Mouse (Mus musculus) urinary bladder, adult 2 months (tissue): Measurements from ENCODE around the gene Prm3. TPM values are rescaled to one million over a fixed set of nuclear protein-coding genes. Genes with fewer than 3 reads are reported as not detected.

Experiments used
- DNase-seq: peaks from one replicate; pipeline ENCODE4 v3.0.0; 2022; ENCODE audit warnings: low spot score
- polyA plus RNA-seq: library from polyadenylated mRNA; depleted of rRNA; stranded (reverse); fragments of >200 nt; gene quantifications from 2 replicates; pipeline ENCODE4 v1.2.3, GENCODE M21; 2012; rRNA removed

The Prm3 gene
- not detected in 2 replicates for polyA plus RNA-seq

GRCm38 (mm10) chr16:10790702-10791101, at the start of gene Prm3:
TSS of gene Prm3 (minus strand) at chr16:10790914.
- no peak for DNase-seq

DNA sequence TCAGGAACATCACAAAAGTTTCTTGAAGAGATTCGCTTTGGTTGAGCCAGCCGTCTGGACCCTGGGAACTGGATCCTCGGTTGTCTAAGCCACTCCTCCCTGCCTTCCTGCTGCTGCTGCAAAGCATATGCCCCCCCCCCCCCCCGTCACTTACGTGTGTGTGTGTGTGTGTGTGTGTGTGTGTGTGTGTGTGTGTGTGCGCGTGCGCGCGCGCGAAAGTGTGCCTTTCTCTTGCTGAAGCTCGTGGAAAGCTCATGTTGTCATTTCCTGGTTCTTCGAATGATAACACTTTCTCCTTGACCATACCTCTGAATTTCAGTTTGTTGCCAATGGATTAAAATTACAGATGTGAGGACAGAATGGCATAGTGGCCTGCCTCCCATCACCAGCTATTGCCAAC, 49.3 kb upstream of the Prm3 start:
- DNase-seq, result no peak

DNA sequence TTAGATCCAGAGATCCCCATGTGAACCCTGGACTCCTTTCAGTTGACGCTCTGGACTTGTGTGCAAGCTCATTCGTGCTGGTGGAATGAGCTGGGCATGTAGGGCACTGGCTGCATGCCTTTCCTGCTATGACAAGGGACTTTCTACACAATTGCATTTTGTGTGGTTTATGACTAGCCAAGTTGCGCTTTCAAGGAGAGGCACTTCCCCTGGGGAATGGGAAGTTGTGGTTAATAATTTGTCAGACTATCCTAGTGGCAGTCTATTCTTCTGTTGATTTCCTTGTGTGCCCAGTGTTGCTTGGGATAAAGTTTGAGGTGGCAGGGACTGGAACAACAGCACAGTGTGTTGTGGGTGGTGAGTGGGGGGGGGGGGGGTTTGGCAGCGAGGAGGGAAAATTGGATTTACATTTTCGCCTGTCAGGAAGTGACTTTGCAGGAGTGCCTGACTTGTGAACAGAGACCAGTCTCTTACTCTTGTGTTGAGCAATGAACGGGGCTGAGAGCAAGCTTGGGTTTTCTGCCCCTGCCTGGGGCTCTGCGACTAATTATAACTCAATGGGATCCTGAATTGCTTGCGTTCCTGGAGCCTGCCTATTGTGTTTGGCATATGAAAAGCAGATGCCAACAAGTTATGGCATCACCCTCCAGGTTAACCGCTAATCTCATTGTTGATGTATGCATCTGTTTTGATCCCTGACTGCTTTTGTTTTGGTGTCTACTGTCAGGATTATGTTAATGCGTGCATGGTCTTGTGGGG, 48.0 kb upstream of the Prm3 start:
- DNase-seq, result no peak

GRCm38 (mm10) chr16:10837903-10838302, 47.2 kb upstream of the Prm3 start:
- DNase-seq, result no peak

DNA sequence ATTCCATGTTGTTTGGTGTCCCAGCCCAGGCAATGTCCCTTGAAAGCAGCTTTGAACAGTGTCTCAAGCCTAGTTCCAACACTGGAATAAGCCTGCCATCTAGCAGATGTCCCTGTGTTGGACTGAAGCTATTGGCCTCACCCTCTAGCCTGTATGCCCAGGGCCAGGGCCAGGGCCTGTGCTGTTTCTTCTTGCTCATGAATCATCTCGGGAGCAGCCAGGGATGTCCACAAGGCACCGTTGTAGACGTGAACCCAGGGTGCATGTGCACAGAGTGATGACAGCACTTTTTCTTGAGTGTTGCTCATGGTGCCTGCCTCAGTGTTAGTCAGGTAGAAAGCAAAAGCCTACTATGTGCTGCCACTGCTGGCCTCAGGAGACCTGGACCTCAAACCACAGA, 46.5 kb upstream of the Prm3 start:
- no peak for DNase-seq

DNA sequence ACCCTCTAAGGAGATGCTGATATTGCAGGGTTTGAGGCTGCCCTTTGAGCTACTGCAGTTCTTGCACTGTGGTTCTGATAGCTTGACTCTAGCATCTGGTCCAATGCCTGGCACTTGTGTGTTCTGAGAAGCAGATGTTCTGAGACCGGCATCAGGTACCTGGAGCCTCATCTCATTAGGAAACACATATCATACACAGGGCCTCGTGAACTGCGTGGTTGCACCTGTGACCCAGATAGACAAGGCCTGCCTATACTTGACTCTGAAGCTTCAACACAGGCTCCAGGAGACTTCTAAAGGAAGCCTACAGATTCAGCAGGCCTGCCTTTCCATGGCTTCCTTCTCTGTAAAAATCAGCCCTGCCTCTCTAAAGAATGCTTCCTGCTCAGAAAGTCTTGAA, 45.7 kb upstream of the Prm3 start:
- no peak for DNase-seq

- peak; percentile 68 for DNase-seq
Measured at GRCm38 (mm10) chr16:10834911-10835587, 44.3 kb upstream of the Prm3 start, which contains the start of gene Rmi2. TSS of gene Rmi2 (plus strand) at chr16:10835059.

GRCm38 (mm10) chr16:10834542-10834910, 43.8 kb upstream of the Prm3 start:
- DNase-seq, result no peak

DNA sequence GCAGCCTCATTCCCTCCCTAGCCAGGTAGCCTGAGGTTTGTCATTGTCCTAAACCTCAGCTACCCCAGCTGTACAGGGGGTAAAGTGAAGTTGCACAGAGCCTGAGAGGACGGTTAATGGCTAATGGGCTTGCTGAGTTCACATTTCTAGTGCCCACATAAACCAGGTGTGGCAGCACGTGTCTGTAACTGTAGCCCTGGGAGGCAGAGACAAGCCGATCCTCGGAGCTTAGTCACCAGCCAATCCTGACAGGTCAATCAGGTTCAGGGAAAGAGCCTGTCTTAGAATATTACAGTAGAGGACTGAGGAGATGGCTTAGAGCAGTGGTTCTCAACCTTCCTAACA, 37.7 kb upstream of the Prm3 start:
- no peak for DNase-seq

GRCm38 (mm10) chr16:10827766-10828460, 37.2 kb upstream of the Prm3 start:
- no peak for DNase-seq

DNA sequence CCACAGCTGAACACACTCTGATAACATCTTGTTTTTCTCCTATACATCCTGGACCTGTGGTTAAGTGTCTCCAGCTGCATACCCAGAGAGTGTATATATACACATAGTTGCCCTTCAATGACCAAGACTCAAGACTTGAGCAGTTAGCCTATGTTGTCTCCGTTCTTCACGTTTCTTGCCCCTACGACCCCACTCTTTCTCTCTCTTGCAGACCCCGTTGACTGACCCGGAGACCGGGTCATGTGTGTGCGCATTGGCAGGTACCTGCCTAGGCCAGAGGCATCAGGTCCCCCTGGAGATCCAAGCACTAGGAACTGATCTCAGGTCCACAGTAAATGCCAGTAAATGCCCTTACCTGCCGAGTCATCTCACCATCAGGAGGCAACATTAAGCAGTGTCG, 36.6 kb upstream of the Prm3 start:
- no peak for DNase-seq

DNA sequence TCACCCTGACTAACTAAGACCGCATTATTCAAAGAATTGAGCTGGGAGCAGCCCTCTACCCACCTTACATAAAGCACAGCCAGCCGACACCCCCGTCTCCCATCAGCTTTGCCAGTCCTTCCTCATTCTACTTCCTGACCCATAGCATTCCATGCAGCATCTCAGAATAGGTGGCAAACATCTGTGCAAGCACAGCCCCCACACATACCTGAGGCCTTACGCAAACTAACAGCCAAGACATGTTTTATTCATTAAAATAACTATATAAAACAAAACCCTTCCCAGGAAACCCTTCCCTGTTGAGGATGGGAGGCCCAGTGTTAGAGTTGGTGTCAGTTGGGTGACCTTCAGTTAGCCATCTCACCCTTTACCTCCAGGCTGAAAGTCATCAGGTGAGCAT, 35.1 kb upstream of the Prm3 start:
- DNase-seq, result no peak

GRCm38 (mm10) chr16:10824536-10824935, 33.8 kb upstream of the Prm3 start:
- no peak for DNase-seq

DNA sequence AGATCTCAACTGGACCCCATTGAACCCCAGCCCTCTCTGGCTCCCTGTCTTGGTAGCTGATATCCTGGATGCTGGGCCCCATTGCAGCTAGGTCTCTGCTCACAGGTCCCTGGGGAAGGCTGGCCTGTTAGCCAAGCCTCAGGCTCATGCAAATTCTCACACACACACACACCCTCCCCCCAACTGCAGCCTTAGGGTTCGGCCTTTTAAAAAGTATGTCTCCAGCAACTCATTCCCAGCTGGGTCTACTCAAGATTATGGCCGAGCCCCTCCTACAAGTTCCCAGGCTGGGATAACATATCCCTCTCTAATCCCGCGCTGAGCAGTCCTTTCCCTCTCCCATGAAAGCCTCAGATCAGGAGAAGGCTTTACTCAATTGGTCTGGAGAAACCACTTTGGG, 30.7 kb upstream of the Prm3 start:
- no peak for DNase-seq

GRCm38 (mm10) chr16:10819966-10820365, 29.3 kb upstream of the Prm3 start:
- no peak for DNase-seq

DNA sequence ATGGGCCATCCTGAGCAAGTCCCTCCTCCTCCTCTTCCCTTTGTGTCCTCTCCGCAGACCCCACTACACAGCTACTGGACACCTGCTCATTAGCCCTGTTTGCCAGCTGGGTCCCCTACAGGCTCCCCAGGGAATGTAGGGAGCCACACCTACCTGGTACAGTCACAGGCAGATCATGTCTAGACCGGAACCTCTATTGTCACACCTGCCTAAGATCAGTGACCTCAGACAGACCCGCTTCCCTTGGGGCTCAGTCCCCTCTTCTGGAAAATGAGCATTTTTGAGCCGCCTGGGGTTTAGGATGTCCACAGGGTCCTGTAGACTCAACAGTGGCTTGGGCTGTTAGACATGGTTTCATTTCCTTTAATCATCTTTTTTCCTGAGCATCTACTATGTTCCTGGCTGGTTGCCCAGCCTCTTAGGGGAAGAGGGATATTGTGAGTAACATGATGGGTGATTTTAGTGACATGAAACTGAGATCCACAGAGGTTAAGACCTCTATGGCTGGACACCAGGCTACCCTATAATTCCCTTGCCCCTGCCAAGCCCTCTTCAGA, 27.9 kb upstream of the Prm3 start:
- no peak for DNase-seq

- no peak for DNase-seq
Measured at GRCm38 (mm10) chr16:10814864-10815263, 24.1 kb upstream of the Prm3 start.

DNA sequence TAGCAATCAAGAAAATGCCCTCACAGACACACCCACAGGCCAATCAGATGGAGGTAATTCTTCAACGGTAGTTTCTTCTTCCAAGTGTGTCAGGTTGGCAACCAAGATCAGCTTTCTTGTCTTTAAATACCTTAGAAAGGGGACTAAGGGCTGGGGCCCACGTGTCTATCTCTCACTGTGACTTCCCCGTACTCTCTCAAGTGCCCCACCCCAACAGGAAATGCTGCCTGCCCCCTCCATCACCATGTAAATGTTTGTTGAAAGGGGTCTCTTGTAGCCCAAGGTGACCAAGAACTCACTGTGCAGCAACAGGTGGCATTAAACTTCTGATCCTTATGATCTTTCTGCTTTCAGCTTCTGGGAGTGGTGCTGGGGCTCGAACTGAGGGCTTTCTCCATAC, 23.0 kb upstream of the Prm3 start:
- no peak for DNase-seq

DNA sequence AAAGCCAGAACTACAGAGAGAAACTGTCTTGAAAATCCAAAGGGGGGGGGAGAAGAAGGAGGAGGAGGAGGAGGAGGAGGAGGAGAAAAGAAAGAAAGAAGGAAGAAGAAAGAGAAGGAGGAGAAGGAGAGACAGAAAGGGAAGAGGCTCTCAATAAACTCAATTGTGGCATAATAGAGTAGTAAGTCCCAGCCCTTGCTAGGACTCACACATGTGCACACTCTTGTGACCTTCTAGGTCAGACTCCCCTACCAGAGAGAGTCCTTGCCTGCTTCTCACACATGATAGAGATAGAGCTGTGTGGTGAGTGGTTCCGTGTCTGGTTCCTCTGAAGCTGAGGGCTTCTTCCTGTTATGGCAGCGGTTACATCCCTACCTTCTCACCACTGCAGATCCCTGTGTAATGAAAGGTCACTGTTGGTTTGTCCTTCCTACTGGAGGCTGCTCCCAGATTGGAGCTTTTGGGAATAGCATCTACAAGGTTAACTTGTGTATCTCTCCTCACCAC, 22.2 kb upstream of the Prm3 start, which contains the start of gene Gm11172:
Gene Gm11172, plus strand, starts transcription at position 51 of the 507 bp plus-strand sequence.
- no peak for DNase-seq

GRCm38 (mm10) chr16:10810376-10810775, 19.7 kb upstream of the Prm3 start:
- no peak for DNase-seq

DNA sequence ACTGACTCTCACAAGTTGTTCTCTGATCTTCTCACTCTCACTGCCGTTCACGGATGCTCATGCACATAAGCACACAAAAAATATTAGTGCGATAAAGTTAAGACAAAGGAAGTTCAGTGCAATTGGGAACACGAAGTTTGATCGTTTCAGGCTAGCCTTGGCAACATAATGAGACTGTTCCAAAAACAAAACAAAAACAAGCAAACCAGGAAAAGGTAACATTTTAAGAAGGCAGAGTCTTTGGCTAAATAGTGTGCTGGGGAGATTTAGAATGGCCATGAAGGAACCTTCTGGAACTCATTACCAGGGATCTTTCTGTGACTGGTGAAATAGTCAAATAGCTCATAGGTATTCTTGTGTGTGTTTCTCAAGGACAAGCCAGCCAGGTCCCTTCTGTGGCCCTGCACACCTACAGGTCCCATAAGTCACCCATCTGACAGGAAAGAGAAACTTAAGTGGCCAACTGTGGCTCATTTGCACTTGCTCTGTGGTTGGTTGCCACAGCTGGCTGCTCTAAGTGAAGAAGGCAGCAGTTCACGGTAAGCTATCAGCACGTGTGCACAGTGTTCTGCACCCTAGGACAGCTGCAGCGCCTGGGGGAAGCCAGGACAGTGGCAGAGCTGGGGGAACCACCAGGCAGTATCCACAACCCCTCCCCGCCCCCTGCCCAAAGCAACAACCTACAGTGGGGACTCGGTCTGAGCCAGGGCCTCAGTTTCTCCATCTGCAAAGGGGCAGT, 15.2 kb upstream of the Prm3 start, which contains the start of gene Prm1:
Gene Prm1, minus strand, starts transcription at position 51 of the 739 bp plus-strand sequence.
- no peak for DNase-seq
